Mouse (Mus musculus): ENCODE measurements around the gene Ppfibp1. TPM values are rescaled to one million over a fixed set of nuclear protein-coding genes. Genes with fewer than 3 reads are reported as not detected.

Ppfibp1 gene
- polyA plus RNA-seq, 1 experiment from 2014 or later: 17.8 TPM

GRCm38 (mm10) chr6:147010811-147011520, 122.7 kb downstream of the Ppfibp1 start:
- H3K9ac ChIP-seq (replicated peaks; ENCODE audit: low read depth, low read length): no peak overlapping the region

DNA sequence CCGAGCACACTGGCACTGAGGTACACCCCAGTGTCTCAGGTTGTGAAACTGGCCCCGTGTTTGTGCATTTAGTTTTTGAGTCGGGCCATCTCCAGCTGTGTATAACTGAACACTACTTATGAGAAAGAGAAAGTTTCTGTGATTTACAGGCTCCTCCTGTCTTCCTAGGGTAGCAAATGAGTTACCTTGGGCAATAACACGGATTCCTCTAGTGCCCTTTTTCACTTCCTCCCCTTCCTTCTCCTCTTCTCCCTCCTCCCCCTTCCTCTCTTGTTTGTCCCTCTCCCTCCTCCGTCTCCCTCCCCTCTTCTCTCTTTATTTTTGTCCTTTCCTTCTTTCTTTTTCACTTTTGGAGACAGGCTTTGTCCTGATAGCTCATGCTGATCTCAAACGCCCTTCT, 123.3 kb downstream of the Ppfibp1 start:
- H3K4me3 ChIP-seq (replicated peaks; ENCODE audit: low read length): no peak overlapping the region
- no peaks in the 10 kb centered on the region for H3K36me3 ChIP-seq (ENCODE audit: control insufficient read depth, insufficient read depth)
- H3K27me3 ChIP-seq (replicated peaks; ENCODE audit: control insufficient read depth, insufficient read depth, low read length): no peaks in the 10 kb centered on the region
- no peak for ATAC-seq
- no peak overlapping the region for H3K9ac ChIP-seq (replicated peaks; ENCODE audit: low read depth, low read length)
- H3K4me2 ChIP-seq (ENCODE audit: low read length): no peak overlapping the region
- H3K27ac ChIP-seq (ENCODE audit: low read length): no peak overlapping the region
- H3K9me3 ChIP-seq (ENCODE audit: control insufficient read depth, low read length): no peaks in the 10 kb centered on the region
- H3K4me1 ChIP-seq (replicated peaks; ENCODE audit: control insufficient read depth, insufficient read depth, low read length): no peaks in the 10 kb centered on the region
- WGBS: 59% methylated on average over 6 of the region's 6 CpGs

More at GRCm38 (mm10) chr6:147010811-147011520, 122.7 kb downstream of the Ppfibp1 start:
- Histone ChIP-seq H3K4me2 (ENCODE audit: low read length) (no peak overlapping the region), H3K4me3 (replicated peaks; ENCODE audit: low read length) (no peak overlapping the region), H3K27ac (ENCODE audit: low read length) (no peak overlapping the region), H3K9me3 (ENCODE audit: control insufficient read depth, low read length) (no peaks in the 10 kb centered on the region), H3K27me3 (replicated peaks; ENCODE audit: control insufficient read depth, insufficient read depth, low read length) (no peaks in the 10 kb centered on the region), H3K36me3 (ENCODE audit: control insufficient read depth, insufficient read depth) (no peaks in the 10 kb centered on the region), H3K4me1 (replicated peaks; ENCODE audit: control insufficient read depth, insufficient read depth, low read length) (no peaks in the 10 kb centered on the region)
- 89% methylated on average over 15 of the region's 15 CpGs for WGBS
- ATAC-seq: no peak

GRCm38 (mm10) chr6:147011977-147012376, 123.7 kb downstream of the Ppfibp1 start:
- Histone ChIP-seq H3K4me2 (ENCODE audit: low read length) (no peak overlapping the region), H3K9ac (replicated peaks; ENCODE audit: low read depth, low read length) (no peak overlapping the region), H3K27ac (ENCODE audit: low read length) (no peak overlapping the region), H3K27me3 (replicated peaks; ENCODE audit: control insufficient read depth, insufficient read depth, low read length) (no peaks in the 10 kb centered on the region), H3K4me1 (replicated peaks; ENCODE audit: control insufficient read depth, insufficient read depth, low read length) (no peaks in the 10 kb centered on the region), H3K9me3 (ENCODE audit: control insufficient read depth, low read length) (no peaks in the 10 kb centered on the region), H3K36me3 (ENCODE audit: control insufficient read depth, insufficient read depth) (no peaks in the 10 kb centered on the region), H3K4me3 (replicated peaks; ENCODE audit: low read length) (no peak overlapping the region)
- 42% methylated on average over 6 of the region's 6 CpGs for WGBS
- ATAC-seq: no peak

DNA sequence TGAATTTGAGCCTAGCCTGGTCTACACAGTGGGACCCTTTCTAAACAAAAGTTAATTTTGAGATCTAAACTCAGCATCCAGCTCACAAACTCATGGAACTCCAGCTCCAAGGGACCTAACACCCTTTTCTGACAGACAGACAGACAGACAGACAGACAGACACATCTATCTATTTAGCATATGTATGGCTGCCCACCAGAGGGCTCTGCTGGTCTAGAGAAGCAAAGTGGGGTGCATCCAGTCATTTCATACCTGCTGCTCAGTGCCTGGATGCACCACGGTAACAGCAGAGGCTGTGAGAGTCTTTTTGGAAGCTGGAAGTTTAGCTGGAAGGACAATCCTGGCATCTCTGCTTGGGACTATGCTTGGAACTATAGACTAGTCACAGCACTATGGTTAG, 125.3 kb downstream of the Ppfibp1 start:
- Histone ChIP-seq H3K9ac (replicated peaks; ENCODE audit: low read depth, low read length) (no peak overlapping the region), H3K4me1 (replicated peaks; ENCODE audit: control insufficient read depth, insufficient read depth, low read length) (no peaks in the 10 kb centered on the region), H3K9me3 (ENCODE audit: control insufficient read depth, low read length) (no peaks in the 10 kb centered on the region), H3K27ac (ENCODE audit: low read length) (no peak overlapping the region), H3K36me3 (ENCODE audit: control insufficient read depth, insufficient read depth) (no peaks in the 10 kb centered on the region), H3K4me3 (replicated peaks; ENCODE audit: low read length) (no peak overlapping the region), H3K27me3 (replicated peaks; ENCODE audit: control insufficient read depth, insufficient read depth, low read length) (no peaks in the 10 kb centered on the region), H3K4me2 (ENCODE audit: low read length) (no peak overlapping the region)
- no peak for ATAC-seq
- 74% methylated on average over 1 of the region's 1 CpGs for WGBS

DNA sequence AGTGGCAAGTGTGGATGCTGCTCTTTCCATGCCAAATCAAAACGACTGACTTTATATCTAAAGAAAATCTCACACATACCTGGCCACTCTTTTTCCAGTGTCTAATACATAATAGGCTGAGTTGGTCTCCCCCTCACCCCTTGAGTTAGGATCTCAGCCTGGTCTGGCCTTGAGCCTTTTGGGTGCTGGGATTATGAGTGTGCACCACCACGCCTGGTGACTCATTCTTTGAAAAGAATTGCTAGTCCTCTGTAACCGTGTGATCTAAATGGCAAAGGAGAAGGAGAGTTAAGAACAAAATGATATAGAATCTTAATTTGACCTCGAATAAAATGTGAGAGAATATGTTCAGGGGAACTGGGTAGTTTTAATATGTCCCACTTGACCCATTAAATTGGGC, 129.6 kb downstream of the Ppfibp1 start:
- WGBS: 90% methylated on average over 4 of the region's 4 CpGs

GRCm38 (mm10) chr6:147018364-147018763, 130.1 kb downstream of the Ppfibp1 start:
- H3K4me2 ChIP-seq (ENCODE audit: low read length): no peak overlapping the region
- H3K9me3 ChIP-seq (ENCODE audit: control insufficient read depth, low read length): no peaks in the 10 kb centered on the region
- 95% methylated on average over 5 of the region's 5 CpGs for WGBS
- no peaks in the 10 kb centered on the region for H3K27me3 ChIP-seq (replicated peaks; ENCODE audit: control insufficient read depth, insufficient read depth, low read length)
- no peak overlapping the region for H3K4me3 ChIP-seq (replicated peaks; ENCODE audit: low read length)
- no peaks in the 10 kb centered on the region for H3K36me3 ChIP-seq (ENCODE audit: control insufficient read depth, insufficient read depth)
- no peak for ATAC-seq
- no peak overlapping the region for H3K27ac ChIP-seq (ENCODE audit: low read length)
- no peaks in the 10 kb centered on the region for H3K4me1 ChIP-seq (replicated peaks; ENCODE audit: control insufficient read depth, insufficient read depth, low read length)
- no peak overlapping the region for H3K9ac ChIP-seq (replicated peaks; ENCODE audit: low read depth, low read length)

More for the DNA sequence above, 129.6 kb downstream of the Ppfibp1 start:
- H3K4me1 ChIP-seq (replicated peaks; ENCODE audit: control insufficient read depth, insufficient read depth, low read length): no peaks in the 10 kb centered on the region
- H3K36me3 ChIP-seq (ENCODE audit: control insufficient read depth, insufficient read depth): no peaks in the 10 kb centered on the region
- no peak for ATAC-seq
- no peak overlapping the region for H3K27ac ChIP-seq (ENCODE audit: low read length)
- no peak overlapping the region for H3K9ac ChIP-seq (replicated peaks; ENCODE audit: low read depth, low read length)
- no peaks in the 10 kb centered on the region for H3K9me3 ChIP-seq (ENCODE audit: control insufficient read depth, low read length)
- H3K4me3 ChIP-seq (replicated peaks; ENCODE audit: low read length): no peak overlapping the region
- H3K27me3 ChIP-seq (replicated peaks; ENCODE audit: control insufficient read depth, insufficient read depth, low read length): no peaks in the 10 kb centered on the region
- no peak overlapping the region for H3K4me2 ChIP-seq (ENCODE audit: low read length)

DNA sequence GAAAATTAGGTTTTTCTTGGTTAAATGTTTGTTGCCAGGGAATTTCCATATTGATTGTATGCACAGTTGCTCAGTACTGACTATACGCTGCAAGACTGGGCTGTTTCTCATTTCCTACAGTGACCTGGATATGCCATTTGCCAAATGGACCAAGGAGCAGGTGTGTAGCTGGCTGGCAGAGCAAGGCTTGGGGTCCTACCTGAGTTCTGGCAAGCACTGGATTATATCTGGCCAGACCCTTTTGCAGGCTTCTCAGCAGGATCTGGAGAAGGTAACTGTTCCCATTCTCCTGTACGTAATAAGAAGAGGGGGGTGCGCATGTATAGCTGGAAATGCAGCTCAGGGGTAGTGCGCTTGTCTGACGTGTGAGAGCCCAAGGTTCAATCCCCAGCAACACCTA, 132.9 kb downstream of the Ppfibp1 start:
- Histone ChIP-seq H3K9ac (replicated peaks; ENCODE audit: low read depth, low read length) (no peak overlapping the region), H3K27me3 (replicated peaks; ENCODE audit: control insufficient read depth, insufficient read depth, low read length) (no peaks in the 10 kb centered on the region), H3K4me3 (replicated peaks; ENCODE audit: low read length) (no peak overlapping the region), H3K9me3 (ENCODE audit: control insufficient read depth, low read length) (no peaks in the 10 kb centered on the region), H3K27ac (ENCODE audit: low read length) (no peak overlapping the region), H3K36me3 (ENCODE audit: control insufficient read depth, insufficient read depth) (no peaks in the 10 kb centered on the region), H3K4me1 (replicated peaks; ENCODE audit: control insufficient read depth, insufficient read depth, low read length) (no peaks in the 10 kb centered on the region), H3K4me2 (ENCODE audit: low read length) (no peak overlapping the region)
- ATAC-seq: no peak
- 90% methylated on average over 5 of the region's 5 CpGs for WGBS

GRCm38 (mm10) chr6:147022375-147023132, 134.3 kb downstream of the Ppfibp1 start:
- Histone ChIP-seq H3K9ac (replicated peaks; ENCODE audit: low read depth, low read length) (no peak overlapping the region), H3K27ac (ENCODE audit: low read length) (no peak overlapping the region), H3K27me3 (replicated peaks; ENCODE audit: control insufficient read depth, insufficient read depth, low read length) (no peaks in the 10 kb centered on the region), H3K4me1 (replicated peaks; ENCODE audit: control insufficient read depth, insufficient read depth, low read length) (no peaks in the 10 kb centered on the region), H3K4me2 (ENCODE audit: low read length) (no peak overlapping the region), H3K9me3 (ENCODE audit: control insufficient read depth, low read length) (no peaks in the 10 kb centered on the region), H3K36me3 (ENCODE audit: control insufficient read depth, insufficient read depth) (no peaks in the 10 kb centered on the region), H3K4me3 (replicated peaks; ENCODE audit: low read length) (no peak overlapping the region)
- 83% methylated on average over 16 of the region's 16 CpGs for WGBS
- no peak for ATAC-seq

- no peak overlapping the region for H3K4me2 ChIP-seq (ENCODE audit: low read length)
- ATAC-seq: no peak
- H3K4me1 ChIP-seq (replicated peaks; ENCODE audit: control insufficient read depth, insufficient read depth, low read length): no peaks in the 10 kb centered on the region
- H3K9ac ChIP-seq (replicated peaks; ENCODE audit: low read depth, low read length): no peak overlapping the region
- no peaks in the 10 kb centered on the region for H3K9me3 ChIP-seq (ENCODE audit: control insufficient read depth, low read length)
- H3K36me3 ChIP-seq (ENCODE audit: control insufficient read depth, insufficient read depth): no peaks in the 10 kb centered on the region
- H3K4me3 ChIP-seq (replicated peaks; ENCODE audit: low read length): no peak overlapping the region
- no peak overlapping the region for H3K27ac ChIP-seq (ENCODE audit: low read length)
- WGBS: 84% methylated on average over 2 of the region's 2 CpGs
- H3K27me3 ChIP-seq (replicated peaks; ENCODE audit: control insufficient read depth, insufficient read depth, low read length): no peaks in the 10 kb centered on the region
Measured at GRCm38 (mm10) chr6:147023133-147023395, 134.8 kb downstream of the Ppfibp1 start.

All from forebrain, embryonic 16.5 days (tissue).